Mouse (Mus musculus) CD4-positive helper T cell, adult 2 months (primary cell): ENCODE results near the gene Cd99l2.

Source experiments
- DNase-seq: peaks from one replicate; pipeline ENCODE4 v3.0.0-alpha.2; 2012; ENCODE audit warnings: low read depth, missing footprints, low spot score

Cd99l2 gene

GRCm38 (mm10) chrX:71468639-71469295 lies 23.9 kb downstream of the Cd99l2 start:
- peak; percentile 46 for DNase-seq

- DNase-seq = no peak
Observed at GRCm38 (mm10) chrX:71467491-71467890, 25.2 kb downstream of the Cd99l2 start.

GRCm38 (mm10) chrX:71465417-71465816 lies 27.2 kb downstream of the Cd99l2 start:
- DNase-seq = no peak

GRCm38 (mm10) chrX:71464138-71464826 lies 28.4 kb downstream of the Cd99l2 start:
- no peak for DNase-seq

GRCm38 (mm10) chrX:71456078-71456737 lies 36.4 kb downstream of the Cd99l2 start:
- no peak for DNase-seq

GRCm38 (mm10) chrX:71442916-71443315 lies 49.7 kb downstream of the Cd99l2 start:
- DNase-seq = no peak

GRCm38 (mm10) chrX:71439473-71439872 lies 53.2 kb downstream of the Cd99l2 start:
- no peak for DNase-seq

GRCm38 (mm10) chrX:71435542-71435941 lies 57.1 kb downstream of the Cd99l2 start:
- no peak for DNase-seq

- DNase-seq = no peak
Observed at GRCm38 (mm10) chrX:71434860-71435259, 57.8 kb downstream of the Cd99l2 start.

- no peak for DNase-seq
Observed at GRCm38 (mm10) chrX:71434448-71434847, 58.2 kb downstream of the Cd99l2 start.

- no peak for DNase-seq
Observed at GRCm38 (mm10) chrX:71430900-71431299, 61.7 kb downstream of the Cd99l2 start.

GRCm38 (mm10) chrX:71427491-71427890 lies 65.2 kb downstream of the Cd99l2 start:
- no peak for DNase-seq

- peak; percentile 57 for DNase-seq
Observed at GRCm38 (mm10) chrX:71425746-71426519, 66.7 kb downstream of the Cd99l2 start.

- DNase-seq = peak; percentile 20
Observed at GRCm38 (mm10) chrX:71424852-71425251, 67.8 kb downstream of the Cd99l2 start.

GRCm38 (mm10) chrX:71413616-71414015 lies 79.0 kb downstream of the Cd99l2 start:
- DNase-seq = no peak

GRCm38 (mm10) chrX:71412776-71413175 lies 79.9 kb downstream of the Cd99l2 start:
- DNase-seq = no peak

- DNase-seq = no peak
Observed at GRCm38 (mm10) chrX:71408386-71408785, 84.3 kb downstream of the Cd99l2 start.

- DNase-seq = no peak
Observed at GRCm38 (mm10) chrX:71406290-71406689, 86.4 kb downstream of the Cd99l2 start.

- no peak for DNase-seq
Observed at GRCm38 (mm10) chrX:71396326-71396725, 96.3 kb downstream of the Cd99l2 start.

- DNase-seq = peak; percentile 53
Observed at GRCm38 (mm10) chrX:71381571-71381970, 111.1 kb downstream of the Cd99l2 start.

- peak; percentile 78 for DNase-seq
Observed at GRCm38 (mm10) chrX:71378435-71378834, 114.2 kb downstream of the Cd99l2 start.

- no peak for DNase-seq
Observed at GRCm38 (mm10) chrX:71376781-71377180, 115.9 kb downstream of the Cd99l2 start.
